Mouse (Mus musculus): ENCODE measurements at regions not wholly inside any gene's neighbourhood (a gene's known extent, or its start where the extent isn't known, plus 50 kb on each side); places are given as distances from the start of the nearest gene placed in this dataset.
"Not testable (repeated sequence)": the region's sequence is repeated elsewhere in the genome, so short reads cannot be mapped to it uniquely, and the experiment has no call there.

DNA sequence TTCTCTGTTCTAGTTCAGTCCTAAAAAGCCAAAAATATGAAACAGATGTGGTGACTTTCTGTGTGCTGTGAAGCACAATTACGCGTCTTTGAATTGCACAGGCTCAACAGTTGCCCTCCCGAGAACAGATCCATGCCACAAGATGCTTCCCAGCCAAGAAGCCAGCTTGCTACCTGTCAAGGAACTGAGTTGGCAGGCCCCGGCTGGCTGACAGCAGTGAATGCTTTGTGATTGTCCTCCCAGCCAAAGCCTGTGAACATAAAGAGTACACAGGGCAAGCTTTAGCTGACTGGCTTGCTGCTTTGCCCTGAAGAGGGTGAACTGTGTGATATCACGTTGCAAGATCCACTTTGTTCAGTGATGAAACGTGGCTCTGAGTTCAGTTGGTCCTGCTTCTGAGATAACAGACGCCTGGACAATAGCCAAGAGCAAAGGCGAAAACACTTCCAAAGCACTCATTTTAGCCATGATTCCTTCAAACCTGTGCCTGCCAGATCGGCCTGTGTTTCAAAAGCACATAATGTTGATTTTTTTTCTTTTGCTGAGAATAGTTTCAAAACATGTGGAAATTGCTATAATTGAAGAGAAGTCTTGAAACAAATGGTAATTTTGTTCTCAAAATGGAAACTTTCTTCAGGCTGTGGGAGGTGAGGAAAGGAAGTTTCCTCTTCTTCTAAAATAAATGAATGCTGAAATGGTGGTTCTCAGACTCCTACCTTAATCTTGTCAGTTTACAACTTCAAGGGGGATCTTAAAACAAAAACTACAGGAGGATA lies 173.5 kb upstream of the Arrdc3 start:
- no peaks in the 10 kb centered on the region for H3K36me3 ChIP-seq
- H3K9me3 ChIP-seq = no peaks in the 10 kb centered on the region
- H3K9ac ChIP-seq = no peak overlapping the region
- no peak overlapping the region for H3K4me2 ChIP-seq
- WGBS = 52% methylated on average over 9 of the region's 9 CpGs
- H3K27ac ChIP-seq = no peak overlapping the region
- no peak; the same call in 1 of the 2 replicates for ATAC-seq (ENCODE audit: low FRiP score)
- H3K27me3 ChIP-seq = no peaks in the 10 kb centered on the region
- no peak overlapping the region for H3K4me3 ChIP-seq
- H3K4me1 ChIP-seq (replicated peaks) = no peaks in the 10 kb centered on the region

DNA sequence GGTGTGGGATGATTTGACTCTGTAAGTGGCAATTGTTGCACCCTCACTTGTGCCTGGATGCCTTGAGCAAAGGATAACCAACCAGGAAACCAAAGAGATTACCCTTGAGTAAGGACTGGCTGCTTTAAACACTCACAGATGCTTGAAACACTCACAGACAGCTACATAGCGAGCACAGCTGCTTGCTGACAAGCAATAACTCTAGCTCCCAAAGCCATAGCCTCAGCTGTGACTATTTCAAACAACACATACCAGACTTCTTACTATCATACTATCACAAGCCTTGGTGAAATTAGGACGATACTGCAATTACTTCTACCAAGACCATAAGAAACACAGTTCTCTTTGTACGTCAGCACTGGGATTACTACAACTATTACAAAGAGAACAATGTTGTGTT lies 163.9 kb upstream of the Arrdc3 start:
- Histone ChIP-seq H3K9ac (no peak overlapping the region), H3K4me2 (no peak overlapping the region), H3K27me3 (no peaks in the 10 kb centered on the region), H3K4me1 (replicated peaks) (no peaks in the 10 kb centered on the region), H3K27ac (no peak overlapping the region), H3K9me3 (no peaks in the 10 kb centered on the region; the same call in 1 of the 2 replicates), H3K36me3 (no peaks in the 10 kb centered on the region), H3K4me3 (no peak overlapping the region)
- 81% methylated on average over 3 of the region's 3 CpGs for WGBS
- ATAC-seq (ENCODE audit: low FRiP score) = no peak

GRCm38 (mm10) chr13:80723215-80724006 lies 159.8 kb upstream of the Arrdc3 start:
- WGBS = 29% methylated on average over 4 of the region's 4 CpGs
- Histone ChIP-seq H3K4me2 (no peak overlapping the region), H3K4me3 (no peak overlapping the region), H3K27me3 (no peaks in the 10 kb centered on the region), H3K36me3 (no peaks in the 10 kb centered on the region), H3K9me3 (no peaks in the 10 kb centered on the region), H3K4me1 (replicated peaks) (no peaks in the 10 kb centered on the region), H3K27ac (no peak overlapping the region), H3K9ac (no peak overlapping the region)
- ATAC-seq (ENCODE audit: low FRiP score) = no peak

DNA sequence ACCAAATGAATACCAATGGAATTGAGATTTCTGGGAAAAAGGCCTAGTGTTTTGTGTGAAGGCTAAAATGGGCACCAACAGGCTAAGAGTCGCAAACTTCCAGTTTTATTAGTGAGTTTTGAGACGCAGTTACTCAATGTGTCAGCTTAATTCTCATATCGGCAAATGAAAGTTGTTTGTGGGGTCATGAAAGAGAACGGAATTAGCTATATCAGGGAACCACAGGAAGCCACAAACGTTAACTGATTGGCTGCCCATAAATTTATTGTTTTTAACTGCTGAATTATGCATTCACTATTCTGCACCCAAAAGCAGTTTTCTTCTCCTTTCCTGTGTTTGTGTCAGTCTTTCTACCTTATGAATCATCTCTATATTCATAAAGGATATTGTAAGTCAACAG lies 154.0 kb upstream of the Arrdc3 start:
- H3K4me1 ChIP-seq (replicated peaks) = no peaks in the 10 kb centered on the region
- H3K4me2 ChIP-seq = no peak overlapping the region
- no peaks in the 10 kb centered on the region for H3K27me3 ChIP-seq
- no peaks in the 10 kb centered on the region for H3K36me3 ChIP-seq
- H3K9ac ChIP-seq = no peak overlapping the region
- WGBS = 89% methylated on average over 5 of the region's 5 CpGs
- H3K9me3 ChIP-seq = no peaks in the 10 kb centered on the region
- no peak for ATAC-seq (ENCODE audit: low FRiP score)
- no peak overlapping the region for H3K27ac ChIP-seq
- no peak overlapping the region for H3K4me3 ChIP-seq

- Histone ChIP-seq H3K9me3 (no peaks in the 10 kb centered on the region), H3K4me3 (no peak overlapping the region), H3K4me2 (no peak overlapping the region), H3K36me3 (no peaks in the 10 kb centered on the region), H3K27ac (no peak overlapping the region), H3K27me3 (no peaks in the 10 kb centered on the region), H3K4me1 (replicated peaks) (no peaks in the 10 kb centered on the region), H3K9ac (no peak overlapping the region)
- ATAC-seq (ENCODE audit: low FRiP score) = no peak
- 56% methylated on average over 2 of the region's 2 CpGs for WGBS
Measured at GRCm38 (mm10) chr13:80745991-80746390, 137.2 kb upstream of the Arrdc3 start.

- not testable (repeated sequence) for H3K4me3 ChIP-seq; H3K4me1 ChIP-seq (replicated peaks); H3K27me3 ChIP-seq; H3K4me2 ChIP-seq; H3K36me3 ChIP-seq; H3K9ac ChIP-seq; H3K27ac ChIP-seq; H3K9me3 ChIP-seq
- 38% methylated on average over 6 of the region's 6 CpGs for WGBS
- 0 out of 2 replicates have a peak, but pooled peaks have one; percentile 76 for ATAC-seq (ENCODE audit: low FRiP score)
Measured at GRCm38 (mm10) chr13:80747022-80747421, 136.2 kb upstream of the Arrdc3 start.

All from hindbrain, embryonic 13.5 days (tissue).